In genomic region chr10:41931962-41932361, GRCm38 (mm10) we compare ENCODE assay signal across 13 mouse cellular contexts.
DNase-seq lines count a peak whose midpoint lies in the region; ATAC-seq lines count a peak whose summit lies in the region.
"Had no signal": no experiment of that assay in that cellular context is flagged by ENCODE, and none has a peak within 500 bp of the region (broad histone marks: within the 10 kb centered on the region; RNA-seq: fewer than 3 reads in every experiment).

No protein-coding gene starts in this region.

- no peak overlapping the region for H3K4me2 ChIP-seq in heart, embryonic 11.5 days
- peak overlapping the region; percentile 36 for H3K4me2 ChIP-seq in neural tube, embryonic 15.5 days

- H3K4me3 ChIP-seq in heart, embryonic 11.5 days (ENCODE audit: low read depth, low read length) = no peak overlapping the region
- no peak overlapping the region for H3K4me3 ChIP-seq in neural tube, embryonic 15.5 days (replicated peaks)
- H3K4me3 ChIP-seq: erythroblast, embryonic 14.5 days had no signal

- H3K9ac ChIP-seq in heart, embryonic 11.5 days (ENCODE audit: low read depth, low read length) = no peak overlapping the region
- peak overlapping the region; percentile 20; the same call in 1 of the 2 replicates for H3K9ac ChIP-seq in neural tube, embryonic 15.5 days (replicated peaks)

- intact Hi-C loops in heart, postnatal 10 days (cut with DNase I) = no loop called here

- peaks cover 25% of the 10 kb centered on the region for H3K4me1 ChIP-seq in heart, embryonic 11.5 days (ENCODE audit: control insufficient read depth, insufficient read depth, low read length)
- peaks cover 46% of the 10 kb centered on the region for H3K4me1 ChIP-seq in neural tube, embryonic 15.5 days

- peak; percentile 43 to 45 for DNase-seq in heart, postnatal 10 days
- DNase-seq in cerebellum, postnatal 25 days = peak; percentile 80 to 86
- DNase-seq in layer of hippocampus, adult 9-10 months (ENCODE audit: low spot score) = peak; percentile 73
- no peak for DNase-seq in thymus, postnatal 25 days
- DNase-seq in thymus, postnatal 36 days = no peak
- DNase-seq in embryo, embryonic 9.5 days (ENCODE audit: extremely low spot score) = no peak
- DNase-seq: adrenal gland, postnatal 10 days; lung, postnatal 36 days had no signal

- ATAC-seq in heart, embryonic 11.5 days (replicated peaks; ENCODE audit: insufficient number of reproducible peaks, low FRiP score, low TSS enrichment) = no peak
- no peak for ATAC-seq in neural tube, embryonic 15.5 days (ENCODE audit: low FRiP score)

- no peaks in the 10 kb centered on the region for H3K9me3 ChIP-seq in heart, embryonic 11.5 days (replicated peaks; ENCODE audit: control insufficient read depth, low read length)
- H3K9me3 ChIP-seq in neural tube, embryonic 15.5 days (replicated peaks) = no peaks in the 10 kb centered on the region

- 83% methylated on average over 12 of the region's 12 CpGs for WGBS in heart, embryonic 11.5 days (ENCODE audit: insufficient replicate concordance)
- WGBS in neural tube, embryonic 15.5 days = 43% methylated on average over 12 of the region's 12 CpGs

- H3K36me3 ChIP-seq in heart, embryonic 11.5 days (ENCODE audit: control insufficient read depth, insufficient read depth, low read length) = no peaks in the 10 kb centered on the region
- no peaks in the 10 kb centered on the region for H3K36me3 ChIP-seq in neural tube, embryonic 15.5 days

- no peak overlapping the region for H3K27ac ChIP-seq in heart, embryonic 11.5 days (ENCODE audit: low read depth, low read length)
- H3K27ac ChIP-seq in neural tube, embryonic 15.5 days (replicated peaks) = peak overlapping the region; percentile 70
- H3K27ac ChIP-seq: kidney, postnatal 0 days had no signal

- H3K27me3 ChIP-seq in heart, embryonic 11.5 days (ENCODE audit: control insufficient read depth, insufficient read depth, low read length) = no peaks in the 10 kb centered on the region
- no peaks in the 10 kb centered on the region for H3K27me3 ChIP-seq in neural tube, embryonic 15.5 days (replicated peaks)
- H3K27me3 ChIP-seq: CH12.LX had no signal

Comparison
In these comparisons a context has a peak if more than half of its experiments do, and no peak if none do; other contexts are left out.
1. DNase-seq: peak in heart, postnatal 10 days (2 of 2), cerebellum, postnatal 25 days (2 of 2) and layer of hippocampus, adult 9-10 months (single experiment); none in thymus, postnatal 25 days (single experiment), thymus, postnatal 36 days (0 of 2) and embryo, embryonic 9.5 days (single experiment).